Mouse (Mus musculus): ENCODE data around the gene Tpcn1. TPM values are rescaled to one million over a fixed set of nuclear protein-coding genes. Genes with fewer than 3 reads are reported as not detected.

Tpcn1 gene
- polyA plus RNA-seq, 1 experiment, result 71.5 TPM

DNA sequence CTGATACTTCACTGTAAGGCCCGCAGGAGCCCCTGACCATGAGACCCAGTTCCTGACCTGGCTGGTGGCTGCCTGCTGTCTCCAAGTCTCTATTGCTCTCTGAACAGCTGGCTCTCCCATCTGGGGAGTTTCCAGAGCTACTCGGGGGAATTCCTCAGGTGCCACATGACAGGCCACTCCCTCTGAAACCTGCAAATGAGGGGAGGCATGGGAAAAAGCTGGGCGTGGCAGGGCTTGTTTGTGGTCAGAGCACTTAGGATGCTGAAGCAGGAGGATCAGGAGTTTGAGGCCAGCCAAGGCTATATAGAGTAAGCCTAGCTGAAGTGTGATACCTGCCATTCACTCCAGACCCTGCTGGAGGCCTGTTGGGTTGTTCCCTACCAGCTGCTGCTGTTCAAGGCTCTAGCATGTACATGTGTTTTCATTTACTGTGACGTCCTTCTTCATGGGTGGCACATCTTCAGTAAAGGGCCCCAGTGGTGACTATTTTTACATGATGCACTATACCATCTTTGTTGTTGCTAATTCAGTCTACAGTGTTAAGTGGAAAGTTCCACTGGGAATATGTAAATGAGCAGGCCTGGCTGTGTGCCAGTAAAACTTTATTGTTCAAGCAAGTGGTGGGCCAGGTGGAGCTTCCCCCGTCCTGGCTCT is 33.9 kb upstream of the Tpcn1 start:
- Histone ChIP-seq H3K4me1 (peaks cover 42% of the 10 kb centered on the region), H3K4me3 (replicated peaks) (no peak overlapping the region), H3K27me3 (replicated peaks) (no peaks in the 10 kb centered on the region)

DNA sequence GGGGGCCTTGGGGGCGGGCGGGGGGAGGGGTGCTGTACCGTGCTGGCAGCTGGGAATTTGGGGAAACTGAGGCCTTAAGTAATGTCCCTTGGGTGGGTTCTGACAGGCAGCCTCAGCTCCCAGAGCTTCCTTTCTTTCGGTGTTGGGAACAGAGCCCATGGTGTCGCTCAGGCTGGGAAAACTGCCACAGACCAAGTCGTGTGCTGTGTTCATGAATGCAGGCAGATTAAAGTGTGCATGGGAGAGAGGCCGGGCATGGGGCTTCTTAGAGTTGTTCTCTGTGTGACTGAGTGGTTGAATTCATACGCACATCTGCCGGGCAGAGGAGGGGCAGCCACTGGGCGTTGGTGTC is 33.3 kb upstream of the Tpcn1 start:
- Histone ChIP-seq H3K36me3 (replicated peaks; ENCODE audit: low read length) (peaks cover 100% of the 10 kb centered on the region), H3K9me3 (no peaks in the 10 kb centered on the region), H3K4me1 (peaks cover 46% of the 10 kb centered on the region), H3K27me3 (replicated peaks) (no peaks in the 10 kb centered on the region), H3K4me3 (replicated peaks) (no peak overlapping the region)
- TF ChIP-seq GATA1 (IDR thresholded peaks at IDR 0.05; ENCODE audit: borderline replicate concordance, low read length) (no peak), FLI1 (IDR thresholded peaks at IDR 0.05; ENCODE audit: low read length) (no peak)

More for the DNA sequence above, 33.9 kb upstream of the Tpcn1 start:
- TF ChIP-seq FLI1 (IDR thresholded peaks at IDR 0.05; ENCODE audit: low read length) (no peak), GATA1 (IDR thresholded peaks at IDR 0.05; ENCODE audit: borderline replicate concordance, low read length) (no peak)
- Histone ChIP-seq H3K36me3 (replicated peaks; ENCODE audit: low read length) (peaks cover 100% of the 10 kb centered on the region), H3K9me3 (no peaks in the 10 kb centered on the region)

DNA sequence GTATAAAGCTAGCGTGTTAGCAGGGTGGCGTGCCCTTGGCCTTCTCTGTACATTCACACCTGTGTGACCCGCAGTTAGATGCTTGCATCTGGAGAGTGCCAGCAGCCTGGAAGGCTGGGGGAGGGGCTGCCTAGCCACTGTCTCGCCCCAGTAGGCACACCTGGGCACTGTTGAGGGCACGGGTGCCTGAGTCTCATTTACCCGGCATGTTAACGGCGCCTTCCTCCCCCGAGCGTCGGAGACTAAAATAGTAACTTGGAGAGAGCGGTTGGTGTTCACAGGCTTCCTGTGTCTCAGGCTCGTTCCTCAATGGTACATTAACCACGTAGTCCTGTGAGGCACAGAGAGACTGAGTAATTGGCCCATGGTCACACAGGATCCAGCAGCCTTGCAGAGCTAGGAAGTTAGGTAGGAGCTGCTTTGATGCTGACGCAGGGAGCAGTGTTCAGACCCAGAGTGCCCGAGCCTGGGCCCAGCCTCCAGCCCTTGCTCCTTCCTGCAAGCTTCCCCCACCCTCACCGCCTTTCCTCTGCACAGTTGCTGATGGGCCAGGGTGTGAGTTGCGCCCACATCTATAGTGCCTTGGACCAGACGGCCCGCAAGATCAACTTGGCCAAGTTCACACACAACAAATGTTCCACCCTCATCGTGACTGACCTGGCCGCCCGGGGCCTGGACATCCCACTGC is 32.7 kb upstream of the Tpcn1 start:
- Histone ChIP-seq H3K4me1 (peaks cover 48% of the 10 kb centered on the region), H3K27me3 (replicated peaks) (no peaks in the 10 kb centered on the region), H3K36me3 (replicated peaks; ENCODE audit: low read length) (peaks cover 100% of the 10 kb centered on the region), H3K9me3 (no peaks in the 10 kb centered on the region), H3K4me3 (replicated peaks) (no peak overlapping the region)
- TF ChIP-seq FLI1 (IDR thresholded peaks at IDR 0.05; ENCODE audit: low read length), result no peak
- no peak for TF ChIP-seq GATA1 (IDR thresholded peaks at IDR 0.05; ENCODE audit: borderline replicate concordance, low read length)

DNA sequence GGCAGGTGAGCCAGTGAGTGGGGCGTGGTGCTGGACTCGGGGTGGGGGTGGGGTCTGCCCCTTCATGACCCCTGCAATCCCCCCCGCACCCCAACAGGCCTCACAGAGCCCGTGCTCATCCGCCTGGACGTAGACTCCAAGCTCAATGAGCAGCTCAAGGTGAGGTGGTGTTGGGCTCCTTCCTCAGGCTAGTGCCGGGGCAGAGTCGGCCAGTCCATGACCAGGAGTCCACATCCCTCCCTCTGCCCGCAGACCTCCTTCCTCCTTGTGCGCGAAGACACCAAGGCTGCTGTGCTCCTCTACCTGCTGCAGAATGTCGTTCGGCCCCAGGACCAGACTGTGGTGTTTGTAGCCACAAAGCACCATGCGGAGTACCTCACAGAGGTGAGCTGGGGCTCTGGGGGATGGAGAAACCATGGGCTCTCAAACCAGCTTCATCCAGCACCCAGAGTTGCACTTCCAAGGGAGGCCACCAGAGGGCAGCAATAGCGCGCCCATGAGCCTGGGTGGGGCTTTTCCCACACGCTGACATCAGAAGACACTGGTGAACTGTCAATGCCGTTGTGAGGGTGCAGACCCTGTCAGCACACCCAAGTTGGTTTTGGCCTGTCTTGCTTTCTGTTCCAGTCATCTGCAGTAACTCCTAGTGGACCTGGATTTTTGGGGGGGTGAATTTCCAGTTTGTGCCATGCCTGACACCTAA is 32.1 kb upstream of the Tpcn1 start:
- Histone ChIP-seq H3K4me3 (replicated peaks) (no peak overlapping the region), H3K27me3 (replicated peaks) (no peaks in the 10 kb centered on the region), H3K9me3 (no peaks in the 10 kb centered on the region), H3K4me1 (peaks cover 51% of the 10 kb centered on the region), H3K36me3 (replicated peaks; ENCODE audit: low read length) (peaks cover 100% of the 10 kb centered on the region)
- TF ChIP-seq FLI1 (IDR thresholded peaks at IDR 0.05; ENCODE audit: low read length) (no peak), GATA1 (IDR thresholded peaks at IDR 0.05; ENCODE audit: borderline replicate concordance, low read length) (no peak)

- Histone ChIP-seq H3K27me3 (replicated peaks) (no peaks in the 10 kb centered on the region), H3K36me3 (replicated peaks; ENCODE audit: low read length) (peaks cover 95% of the 10 kb centered on the region), H3K9me3 (no peaks in the 10 kb centered on the region), H3K4me3 (replicated peaks) (no peak overlapping the region), H3K4me1 (peaks cover 57% of the 10 kb centered on the region)
- TF ChIP-seq FLI1 (IDR thresholded peaks at IDR 0.05; ENCODE audit: low read length), result no peak
- TF ChIP-seq GATA1 (IDR thresholded peaks at IDR 0.05; ENCODE audit: borderline replicate concordance, low read length), result no peak
These were observed 30.7 kb upstream of the Tpcn1 start for GRCm38 (mm10) chr5:120619201-120619600.

- no peak for TF ChIP-seq FLI1 (IDR thresholded peaks at IDR 0.05; ENCODE audit: low read length)
- no peak for TF ChIP-seq GATA1 (IDR thresholded peaks at IDR 0.05; ENCODE audit: borderline replicate concordance, low read length)
- H3K9me3 ChIP-seq, result no peaks in the 10 kb centered on the region
- peaks cover 61% of the 10 kb centered on the region for H3K4me1 ChIP-seq
- H3K4me3 ChIP-seq (replicated peaks), result no peak overlapping the region
- no peaks in the 10 kb centered on the region for H3K27me3 ChIP-seq (replicated peaks)
- H3K36me3 ChIP-seq (replicated peaks; ENCODE audit: low read length), result peaks cover 91% of the 10 kb centered on the region
These were observed 30.3 kb upstream of the Tpcn1 start for GRCm38 (mm10) chr5:120618778-120619177.

DNA sequence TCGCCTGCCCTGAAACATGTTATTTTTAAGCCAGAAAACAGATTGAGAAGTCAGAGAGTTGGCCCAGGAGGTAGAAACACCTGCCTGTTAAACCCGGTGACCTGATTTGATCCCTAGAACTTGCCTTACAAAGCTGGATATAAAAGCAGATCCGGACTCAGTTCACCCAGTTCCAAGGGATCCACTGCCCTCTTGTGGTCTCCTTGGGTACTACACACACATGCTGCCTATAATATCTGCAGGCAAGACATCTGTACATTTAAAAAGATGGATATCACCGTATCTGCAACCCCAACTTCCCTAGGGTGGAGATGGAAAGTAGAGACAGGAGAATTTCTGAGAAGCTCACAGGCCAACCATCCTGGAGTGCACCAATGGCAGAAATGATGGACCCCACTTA is 27.4 kb upstream of the Tpcn1 start:
- peaks cover 57% of the 10 kb centered on the region for H3K4me1 ChIP-seq
- H3K4me3 ChIP-seq (replicated peaks), result no peak overlapping the region
- no peaks in the 10 kb centered on the region for H3K9me3 ChIP-seq
- no peaks in the 10 kb centered on the region for H3K27me3 ChIP-seq (replicated peaks)
- TF ChIP-seq GATA1 (IDR thresholded peaks at IDR 0.05; ENCODE audit: borderline replicate concordance, low read length) (no peak), FLI1 (IDR thresholded peaks at IDR 0.05; ENCODE audit: low read length) (no peak)
- H3K36me3 ChIP-seq (replicated peaks; ENCODE audit: low read length), result peaks cover 64% of the 10 kb centered on the region

GRCm38 (mm10) chr5:120612822-120613604 is 24.5 kb upstream of the Tpcn1 start:
- no peaks in the 10 kb centered on the region for H3K27me3 ChIP-seq (replicated peaks)
- peak overlapping the region; percentile 96 for H3K4me3 ChIP-seq (replicated peaks)
- H3K9me3 ChIP-seq, result no peaks in the 10 kb centered on the region
- TF ChIP-seq FLI1 (IDR thresholded peaks at IDR 0.05; ENCODE audit: low read length) (no peak), GATA1 (IDR thresholded peaks at IDR 0.05; ENCODE audit: borderline replicate concordance, low read length) (no peak)
- peaks cover 52% of the 10 kb centered on the region for H3K4me1 ChIP-seq
- H3K36me3 ChIP-seq (replicated peaks; ENCODE audit: low read length), result peaks cover 59% of the 10 kb centered on the region

GRCm38 (mm10) chr5:120612442-120612821 is 24.0 kb upstream of the Tpcn1 start, which contains the start of the genes Rita1 and Ddx54:
TSS of gene Rita1 (minus strand) at chr5:120612589.
TSS of gene Ddx54 (plus strand) at chr5:120612739.
- peaks cover 54% of the 10 kb centered on the region for H3K36me3 ChIP-seq (replicated peaks; ENCODE audit: low read length)

More at GRCm38 (mm10) chr5:120612442-120612821, 24.0 kb upstream of the Tpcn1 start, which contains the start of the genes Rita1 and Ddx54:
- H3K4me3 ChIP-seq (replicated peaks), result peak within 1 kb of the TSS; percentile 96
- peaks cover 53% of the 10 kb centered on the region for H3K4me1 ChIP-seq
- no peaks in the 10 kb centered on the region for H3K9me3 ChIP-seq
- H3K27me3 ChIP-seq (replicated peaks), result no peaks in the 10 kb centered on the region
- TF ChIP-seq FLI1 (IDR thresholded peaks at IDR 0.05; ENCODE audit: low read length) (no peak), GATA1 (IDR thresholded peaks at IDR 0.05; ENCODE audit: borderline replicate concordance, low read length) (no peak)

Measured in megakaryocyte, embryonic 14.5 days (primary cell).